Mouse (Mus musculus): ENCODE results near the gene Gm45233.

DNA sequence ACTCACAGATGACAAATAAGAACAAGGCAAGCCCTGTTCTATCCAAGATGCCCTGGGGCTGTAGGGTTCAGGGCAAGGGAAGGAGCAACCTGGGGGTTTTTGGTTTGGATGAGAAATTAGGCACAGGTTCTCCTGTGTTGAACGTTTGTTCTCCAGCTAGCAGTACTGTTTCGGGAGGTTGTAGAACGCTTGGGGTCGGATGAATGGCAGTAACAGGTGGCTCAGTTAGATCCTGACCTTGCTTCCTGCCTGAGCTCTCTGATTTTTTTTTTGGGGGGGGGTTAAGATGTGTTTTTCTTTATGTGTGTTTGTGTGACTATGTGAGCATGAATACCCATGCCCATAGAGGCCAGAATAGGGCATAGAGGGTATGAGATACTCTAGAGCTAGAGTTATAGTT lies 68.6 kb downstream of the Gm45233 start:
- no peak for TF ChIP-seq GATA1 (IDR thresholded peaks at IDR 0.05; ENCODE audit: low read length)
- TF ChIP-seq TAL1 (IDR thresholded peaks at IDR 0.05; ENCODE audit: low read length), result no peak

Data from erythroblast, embryonic 14.5 days (primary cell).